In genomic region chr17:17409601-17410000, GRCm38 (mm10) we compare ENCODE assay signal across 9 mouse cellular contexts. TPM values are rescaled to one million over a fixed set of nuclear protein-coding genes. Genes with fewer than 3 reads are reported as not detected.
DNase-seq lines count a peak whose midpoint lies in the region; ATAC-seq lines count a peak whose summit lies in the region.
"Had no signal": no experiment of that assay in that cellular context is flagged by ENCODE, and none has a peak within 500 bp of the region (broad histone marks: within the 10 kb centered on the region; RNA-seq: fewer than 3 reads in every experiment).

No protein-coding gene starts in this region.

- peaks cover 11% of the 10 kb centered on the region for H3K4me1 ChIP-seq in kidney, embryonic 16.5 days (ENCODE audit: insufficient read depth, low read length)
- H3K4me1 ChIP-seq in hindbrain, embryonic 12.5 days, result peaks cover 6% of the 10 kb centered on the region; the same call in 1 of the 2 replicates
- peaks cover 17% of the 10 kb centered on the region for H3K4me1 ChIP-seq in midbrain, embryonic 15.5 days
- H3K4me1 ChIP-seq in liver, embryonic 11.5 days (replicated peaks; ENCODE audit: control insufficient read depth, insufficient read depth, low read length), result no peaks in the 10 kb centered on the region

- DNase-seq in kidney, postnatal 25 days, result no peak
- DNase-seq in embryo, embryonic 10.5 days (ENCODE audit: low spot score), result peak; percentile 77
- DNase-seq in heart, adult 8-10 months (ENCODE audit: low spot score), result no peak
- DNase-seq in liver, embryonic 11.5 days (ENCODE audit: low spot score), result no peak
- DNase-seq in natural killer cell, adult 2 months (ENCODE audit: low spot score in 2 of 2), result no peak
- DNase-seq: heart, adult 2 months had no signal

- H3K4me3 ChIP-seq in kidney, embryonic 16.5 days (ENCODE audit: low read length), result no peak overlapping the region
- H3K4me3 ChIP-seq in hindbrain, embryonic 12.5 days, result no peak overlapping the region
- no peak overlapping the region for H3K4me3 ChIP-seq in midbrain, embryonic 15.5 days
- H3K4me3 ChIP-seq in liver, embryonic 11.5 days (ENCODE audit: low read depth, low read length), result no peak overlapping the region
- H3K4me3 ChIP-seq: heart, adult 2 months had no signal

- no peaks in the 10 kb centered on the region for H3K27me3 ChIP-seq in kidney, embryonic 16.5 days (ENCODE audit: insufficient read depth, low read length)
- H3K27me3 ChIP-seq in hindbrain, embryonic 12.5 days, result no peaks in the 10 kb centered on the region
- H3K27me3 ChIP-seq in midbrain, embryonic 15.5 days (replicated peaks), result no peaks in the 10 kb centered on the region
- no peaks in the 10 kb centered on the region for H3K27me3 ChIP-seq in liver, embryonic 11.5 days (replicated peaks; ENCODE audit: control insufficient read depth, insufficient read depth, low read length)

- 9% methylated on average over 2 of the region's 2 CpGs for WGBS in kidney, embryonic 16.5 days
- WGBS in hindbrain, embryonic 12.5 days, result 0% methylated on average over 2 of the region's 2 CpGs
- WGBS in midbrain, embryonic 15.5 days, result 0% methylated on average over 2 of the region's 2 CpGs
- 50% methylated on average over 2 of the region's 2 CpGs for WGBS in liver, embryonic 11.5 days

- H3K27ac ChIP-seq in kidney, embryonic 16.5 days (ENCODE audit: low read length), result peak overlapping the region; percentile 34; the same call in 1 of the 2 replicates
- 0 out of 2 replicates have a peak overlapping the region, but pooled peaks have one; percentile 24 for H3K27ac ChIP-seq in hindbrain, embryonic 12.5 days
- H3K27ac ChIP-seq in midbrain, embryonic 15.5 days, result no peak overlapping the region
- H3K27ac ChIP-seq in liver, embryonic 11.5 days (ENCODE audit: low read depth, low read length), result no peak overlapping the region
- H3K27ac ChIP-seq: heart, adult 2 months had no signal

- H3K36me3 ChIP-seq in kidney, embryonic 16.5 days (ENCODE audit: insufficient read depth, low read length), result no peaks in the 10 kb centered on the region
- H3K36me3 ChIP-seq in hindbrain, embryonic 12.5 days, result no peaks in the 10 kb centered on the region
- no peaks in the 10 kb centered on the region for H3K36me3 ChIP-seq in midbrain, embryonic 15.5 days (replicated peaks)
- no peaks in the 10 kb centered on the region for H3K36me3 ChIP-seq in liver, embryonic 11.5 days (ENCODE audit: control insufficient read depth, insufficient read depth, low read length)

- H3K9ac ChIP-seq in kidney, embryonic 16.5 days (replicated peaks; ENCODE audit: low read length), result no peak overlapping the region
- H3K9ac ChIP-seq in hindbrain, embryonic 12.5 days, result no peak overlapping the region
- H3K9ac ChIP-seq in midbrain, embryonic 15.5 days, result no peak overlapping the region
- H3K9ac ChIP-seq in liver, embryonic 11.5 days (ENCODE audit: low read depth, low read length), result no peak overlapping the region

- no peak overlapping the region for H3K4me2 ChIP-seq in kidney, embryonic 16.5 days (replicated peaks; ENCODE audit: low read depth, low read length)
- no peak overlapping the region for H3K4me2 ChIP-seq in hindbrain, embryonic 12.5 days (replicated peaks)
- no peak overlapping the region for H3K4me2 ChIP-seq in midbrain, embryonic 15.5 days
- no peak overlapping the region for H3K4me2 ChIP-seq in liver, embryonic 11.5 days

- H3K9me3 ChIP-seq in kidney, embryonic 16.5 days (ENCODE audit: low read length), result no peaks in the 10 kb centered on the region
- no peaks in the 10 kb centered on the region for H3K9me3 ChIP-seq in hindbrain, embryonic 12.5 days (replicated peaks)
- no peaks in the 10 kb centered on the region for H3K9me3 ChIP-seq in midbrain, embryonic 15.5 days
- H3K9me3 ChIP-seq in liver, embryonic 11.5 days (ENCODE audit: control insufficient read depth, low read length), result no peaks in the 10 kb centered on the region

- ATAC-seq in kidney, embryonic 16.5 days (ENCODE audit: low FRiP score, low TSS enrichment), result no peak
- ATAC-seq in hindbrain, embryonic 12.5 days (ENCODE audit: low FRiP score), result 0 out of 2 replicates have a peak, but pooled peaks have one; percentile 51
- 0 out of 2 replicates have a peak, but pooled peaks have one; percentile 55 for ATAC-seq in midbrain, embryonic 15.5 days (replicated peaks)
- ATAC-seq in liver, embryonic 11.5 days (replicated peaks; ENCODE audit: low FRiP score), result no peak

RNA-seq across cellular contexts. Expression of gene Lix1, which starts 7.1 kb away (rescaled TPM):
- polyA plus RNA-seq in kidney, embryonic 16.5 days (2015; fragmentation: Nextera tagmentation; extraction: Ambion mirVana), result 4.1 and 4.8 TPM in 2 replicates
- polyA plus RNA-seq in hindbrain, embryonic 12.5 days (2016; fragmentation: Nextera tagmentation; extraction: Ambion mirVana), result 18.6 and 18.9 TPM in 2 replicates
- 10.0 and 11.4 TPM in 2 replicates for polyA plus RNA-seq in midbrain, embryonic 15.5 days (2015; fragmentation: Nextera tagmentation; extraction: Ambion mirVana)
- 1 to 10 TPM; 5.2 to 7.3 (median 6.4) TPM for total RNA-seq in heart, adult 8-10 months (2022)
- 2.8 and 3.9 TPM in 2 replicates for polyA plus RNA-seq in liver, embryonic 11.5 days (2014; fragmentation: Nextera tagmentation; extraction: Ambion mirVana)

RNA-seq across cellular contexts. Expression of gene Riok2, which starts 35.5 kb away (rescaled TPM):
- polyA plus RNA-seq in kidney, embryonic 16.5 days (2015; fragmentation: Nextera tagmentation; extraction: Ambion mirVana), result 30.0 and 33.3 TPM in 2 replicates
- polyA plus RNA-seq in hindbrain, embryonic 12.5 days (2016; fragmentation: Nextera tagmentation; extraction: Ambion mirVana), result 26.7 and 27.5 TPM in 2 replicates
- 20.4 and 24.0 TPM in 2 replicates for polyA plus RNA-seq in midbrain, embryonic 15.5 days (2015; fragmentation: Nextera tagmentation; extraction: Ambion mirVana)
- 10 to 100 TPM; 15.4 to 20.2 (median 16.4) TPM for total RNA-seq in heart, adult 8-10 months (2022)
- polyA plus RNA-seq in liver, embryonic 11.5 days (2014; fragmentation: Nextera tagmentation; extraction: Ambion mirVana), result 29.6 and 31.6 TPM in 2 replicates

Comparison
In these comparisons a context has a peak if more than half of its experiments do, and no peak if none do; other contexts are left out.
1. ATAC-seq: peak in hindbrain, embryonic 12.5 days (single experiment) and midbrain, embryonic 15.5 days (single experiment); none in kidney, embryonic 16.5 days (single experiment) and liver, embryonic 11.5 days (single experiment).
2. H3K27ac ChIP-seq: peak in kidney, embryonic 16.5 days (single experiment) and hindbrain, embryonic 12.5 days (single experiment); none in midbrain, embryonic 15.5 days (single experiment) and liver, embryonic 11.5 days (single experiment).